Mouse (Mus musculus) brain, embryonic 14.5 days (tissue): ENCODE results near the gene Gpr142.

Experiments
- CTCF ChIP-seq: fragments of 200-500 bp; IDR thresholded peaks from 2 replicates; pipeline ENCODE4 v1.5.1; 2012; ENCODE audit warnings: inconsistent platforms, mild to moderate bottlenecking, moderate library complexity, borderline replicate concordance; ENCODE audit not compliant: insufficient read depth, insufficient read length; ENCODE audit errors: extremely low read depth
- POLR2A ChIP-seq: fragments of 200-500 bp; IDR thresholded peaks from 2 replicates; pipeline ENCODE4 v1.6.1; 2012; ENCODE audit warnings: mild to moderate bottlenecking, inconsistent platforms, borderline replicate concordance; ENCODE audit not compliant: poor library complexity, insufficient read depth, insufficient read length, severe bottlenecking; ENCODE audit errors: extremely low read depth

GRCm38 (mm10) chr11:114843818-114844463 is 45.2 kb downstream of the Gpr142 start:
- TF ChIP-seq CTCF, result no peak
- no peak for TF ChIP-seq POLR2A
